Mouse (Mus musculus) kidney, embryonic 14.5 days (tissue): ENCODE results near the gene Tmem95. TPM values are rescaled to one million over a fixed set of nuclear protein-coding genes. Genes with fewer than 3 reads are reported as not detected.

ENCODE experiments used
- ATAC-seq: fragments of 200-750 bp; cut with Nextera tagmentation; 2 replicates; pipeline ENCODE4 v1.8.0; 2017; ENCODE audit warnings: moderate number of reproducible peaks, mild to moderate bottlenecking, moderate TSS enrichment, moderate library complexity; ENCODE audit not compliant: low FRiP score, low TSS enrichment
- H3K27ac ChIP-seq: fragments of 300-500 bp; sonication (generic); 2 replicates; pipeline ENCODE4 v1.5.1; 2014; ENCODE audit warnings: low read depth, mild to moderate bottlenecking, low read length, moderate library complexity, mixed read lengths
- H3K27me3 ChIP-seq: fragments of 300-500 bp; sonication (generic); 2 replicates; pipeline ENCODE4 v1.6.1; 2014; ENCODE audit warnings: mild to moderate bottlenecking, low read length; ENCODE audit not compliant: control insufficient read depth, insufficient read depth
- H3K36me3 ChIP-seq: fragments of 300-500 bp; sonication (generic); 2 replicates; pipeline ENCODE4 v1.6.1; 2014; ENCODE audit warnings: low read length, mixed read lengths; ENCODE audit not compliant: control insufficient read depth, insufficient read depth
- H3K4me1 ChIP-seq: fragments of 300-500 bp; sonication (generic); 2 replicates; pipeline ENCODE4 v1.6.1; 2014; ENCODE audit warnings: low read length, mixed read lengths; ENCODE audit not compliant: control insufficient read depth, insufficient read depth
- H3K4me2 ChIP-seq: fragments of 300-500 bp; sonication (generic); replicated peaks from 2 replicates; pipeline ENCODE4 v1.6.1; 2014; ENCODE audit warnings: low read depth, mild to moderate bottlenecking, low read length
- H3K4me3 ChIP-seq: fragments of 300-500 bp; sonication (generic); 2 replicates; pipeline ENCODE4 v1.5.1; 2014; ENCODE audit warnings: mild to moderate bottlenecking, low read length
- H3K9ac ChIP-seq: fragments of 300-500 bp; sonication (generic); 2 replicates; pipeline ENCODE4 v1.6.1; 2014; ENCODE audit warnings: low read depth, mild to moderate bottlenecking, low read length, moderate library complexity
- H3K9me3 ChIP-seq: fragments of 300-500 bp; sonication (generic); 2 replicates; pipeline ENCODE4 v1.6.1; 2016; ENCODE audit warnings: low read length; ENCODE audit not compliant: control insufficient read depth
- WGBS: fragments of 180-500 bp; shearing (Covaris S2); extraction: QIAGEN DNeasy Blood & Tissue Kit; methylation state at CpG from one replicate; pipeline ENCODE4 v1.1.7; 2014; 5-methylcytosine and 5-hydroxymethylcytosine counted together
- polyA plus RNA-seq: library from polyadenylated mRNA; unstranded; fragments of >200 nt; fragmentation: Nextera tagmentation; extraction: Ambion mirVana; gene quantifications from 2 replicates; pipeline ENCODE4 v1.2.1, GENCODE M21; 2014

Gene Tmem95
- polyA plus RNA-seq, 1 experiment from 2014 or later, result not detected

GRCm38 (mm10) chr11:69878952-69879351 is 1.1 kb upstream of the Tmem95 start:
- Histone ChIP-seq H3K4me1 (peaks cover 29% of the 10 kb centered on the region), H3K27ac (no peak overlapping the region), H3K4me3 (no peak overlapping the region; the same call in 1 of the 2 replicates), H3K9me3 (no peaks in the 10 kb centered on the region), H3K27me3 (no peaks in the 10 kb centered on the region), H3K36me3 (no peaks in the 10 kb centered on the region), H3K4me2 (peak overlapping the region; percentile 81), H3K9ac (no peak overlapping the region)
- WGBS, result 79% methylated on average over 6 of the region's 6 CpGs
- ATAC-seq, result no peak

- Histone ChIP-seq H3K9me3 (no peaks in the 10 kb centered on the region), H3K4me3 (no peak overlapping the region), H3K4me1 (peaks cover 29% of the 10 kb centered on the region), H3K27me3 (no peaks in the 10 kb centered on the region), H3K9ac (no peak overlapping the region), H3K27ac (no peak overlapping the region), H3K36me3 (no peaks in the 10 kb centered on the region), H3K4me2 (no peak overlapping the region)
- 85% methylated on average over 3 of the region's 3 CpGs for WGBS
- no peak for ATAC-seq
Measured at GRCm38 (mm10) chr11:69878399-69878798, 581 bp upstream of the Tmem95 start.

GRCm38 (mm10) chr11:69876867-69877266 is 951 bp downstream of the Tmem95 start:
- Histone ChIP-seq H3K27ac (no peak overlapping the region), H3K27me3 (no peaks in the 10 kb centered on the region), H3K4me2 (peak overlapping the region; percentile 20; the same call in 1 of the 2 replicates), H3K4me1 (peaks cover 24% of the 10 kb centered on the region), H3K36me3 (no peaks in the 10 kb centered on the region), H3K4me3 (no peak overlapping the region; the same call in 1 of the 2 replicates), H3K9me3 (no peaks in the 10 kb centered on the region), H3K9ac (0 out of 2 replicates have a peak overlapping the region, but pooled peaks have one; percentile 14)
- 0 out of 2 replicates have a peak, but pooled peaks have one; percentile 22 for ATAC-seq
- WGBS, result 5% methylated on average over 12 of the region's 12 CpGs

- 59% methylated on average over 7 of the region's 7 CpGs for WGBS
- H3K9ac ChIP-seq, result no peak overlapping the region
- no peak overlapping the region for H3K4me3 ChIP-seq
- H3K9me3 ChIP-seq, result no peaks in the 10 kb centered on the region
- ATAC-seq, result no peak
- peaks cover 19% of the 10 kb centered on the region for H3K4me1 ChIP-seq
- no peak overlapping the region for H3K27ac ChIP-seq
- H3K27me3 ChIP-seq, result no peaks in the 10 kb centered on the region
- no peaks in the 10 kb centered on the region for H3K36me3 ChIP-seq
- no peak overlapping the region for H3K4me2 ChIP-seq
Measured at GRCm38 (mm10) chr11:69876186-69876585, 1.6 kb downstream of the Tmem95 start.

- H3K4me3 ChIP-seq, result no peak overlapping the region
- ATAC-seq, result no peak
- no peak overlapping the region for H3K4me2 ChIP-seq
- no peaks in the 10 kb centered on the region for H3K9me3 ChIP-seq
- H3K36me3 ChIP-seq, result no peaks in the 10 kb centered on the region
- no peak overlapping the region for H3K27ac ChIP-seq
- peaks cover 4% of the 10 kb centered on the region; the same call in 1 of the 2 replicates for H3K4me1 ChIP-seq
- H3K27me3 ChIP-seq, result no peaks in the 10 kb centered on the region
- H3K9ac ChIP-seq, result no peak overlapping the region
- WGBS, result 63% methylated on average over 4 of the region's 4 CpGs
Measured at GRCm38 (mm10) chr11:69872451-69872850, 5.4 kb downstream of the Tmem95 start.

GRCm38 (mm10) chr11:69871822-69872221 is 6.0 kb downstream of the Tmem95 start:
- ATAC-seq, result no peak
- no peaks in the 10 kb centered on the region for H3K36me3 ChIP-seq
- no peak overlapping the region for H3K4me3 ChIP-seq
- H3K4me2 ChIP-seq, result no peak overlapping the region
- H3K9ac ChIP-seq, result no peak overlapping the region
- WGBS, result 92% methylated on average over 7 of the region's 7 CpGs
- no peaks in the 10 kb centered on the region for H3K4me1 ChIP-seq
- H3K27ac ChIP-seq, result no peak overlapping the region
- H3K9me3 ChIP-seq, result no peaks in the 10 kb centered on the region
- H3K27me3 ChIP-seq, result no peaks in the 10 kb centered on the region

DNA sequence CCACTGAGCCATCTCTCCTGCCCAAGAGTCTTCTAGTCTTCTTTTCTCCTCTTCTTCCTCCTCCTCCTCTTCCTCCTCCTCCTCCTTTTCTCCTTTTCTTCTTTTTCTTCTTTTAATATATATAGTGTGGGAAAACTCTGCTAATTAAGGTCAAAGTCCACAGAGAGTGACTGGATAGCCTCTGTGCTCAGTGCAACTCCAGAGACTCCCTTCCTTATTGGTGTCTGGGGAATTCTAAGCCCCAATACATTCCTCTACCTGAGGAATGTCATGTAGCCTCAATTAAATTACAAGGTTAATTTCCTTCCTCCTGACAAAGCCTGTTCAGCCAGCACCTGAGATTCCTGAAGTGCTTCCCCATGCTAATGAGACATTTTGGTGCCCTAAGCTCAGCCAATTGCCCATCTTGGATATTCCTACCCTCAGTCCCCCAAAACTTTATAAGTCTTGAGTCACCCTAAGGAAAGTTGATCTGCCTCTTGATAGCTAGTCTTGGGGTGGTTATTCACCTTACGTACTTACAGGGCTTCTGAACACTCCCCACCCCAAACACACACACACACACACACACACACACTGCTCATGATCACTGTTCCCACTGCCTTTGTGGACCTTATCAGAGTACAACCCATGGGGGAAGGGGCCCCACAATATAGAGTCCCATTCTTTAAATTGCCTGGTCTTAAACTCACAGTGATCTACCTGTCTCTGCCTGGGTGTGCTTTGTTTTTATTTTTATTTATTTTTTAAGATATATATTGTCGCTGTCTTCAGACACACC is 7.3 kb downstream of the Tmem95 start:
- H3K27ac ChIP-seq, result no peak overlapping the region
- no peaks in the 10 kb centered on the region for H3K9me3 ChIP-seq
- H3K4me3 ChIP-seq, result no peak overlapping the region
- no peak overlapping the region for H3K9ac ChIP-seq
- H3K27me3 ChIP-seq, result no peaks in the 10 kb centered on the region
- ATAC-seq, result no peak
- H3K4me2 ChIP-seq, result no peak overlapping the region
- no peaks in the 10 kb centered on the region for H3K4me1 ChIP-seq
- no peaks in the 10 kb centered on the region for H3K36me3 ChIP-seq
- WGBS, result 94% methylated on average over 2 of the region's 2 CpGs

DNA sequence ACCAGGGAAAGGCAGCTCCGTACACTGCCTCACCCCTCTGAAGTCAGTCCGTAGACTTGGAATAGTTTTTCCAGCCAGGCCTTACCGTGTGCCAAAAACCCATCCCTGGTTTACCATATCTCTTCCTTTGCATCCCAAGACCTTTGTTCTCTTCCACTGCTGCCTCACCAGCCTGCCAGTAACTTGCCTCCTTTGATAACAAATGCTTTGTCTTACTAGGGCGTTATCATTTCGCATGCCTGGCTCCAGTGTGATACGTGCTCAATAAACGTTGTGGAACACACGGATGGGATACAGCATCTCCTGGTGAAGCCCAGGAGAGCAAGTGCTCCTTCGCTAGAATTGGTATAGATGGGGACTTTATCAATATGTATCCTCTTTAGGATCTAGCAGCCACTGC is 10.5 kb downstream of the Tmem95 start:
- H3K4me2 ChIP-seq, result no peak overlapping the region
- H3K4me3 ChIP-seq, result no peak overlapping the region
- 75% methylated on average over 9 of the region's 9 CpGs for WGBS
- H3K27me3 ChIP-seq, result no peaks in the 10 kb centered on the region
- no peaks in the 10 kb centered on the region for H3K9me3 ChIP-seq
- no peak overlapping the region for H3K9ac ChIP-seq
- H3K4me1 ChIP-seq, result no peaks in the 10 kb centered on the region
- H3K27ac ChIP-seq, result no peak overlapping the region
- no peak for ATAC-seq
- H3K36me3 ChIP-seq, result no peaks in the 10 kb centered on the region

GRCm38 (mm10) chr11:69865561-69865960 is 12.3 kb downstream of the Tmem95 start:
- WGBS, result 82% methylated on average over 9 of the region's 9 CpGs
- Histone ChIP-seq H3K27ac (no peak overlapping the region), H3K36me3 (no peaks in the 10 kb centered on the region), H3K9ac (no peak overlapping the region), H3K4me2 (no peak overlapping the region), H3K4me3 (no peak overlapping the region), H3K9me3 (no peaks in the 10 kb centered on the region), H3K27me3 (no peaks in the 10 kb centered on the region), H3K4me1 (no peaks in the 10 kb centered on the region)
- no peak for ATAC-seq
